Mouse (Mus musculus) lung, postnatal 0 days (tissue): ENCODE results near the gene Filip1l. TPM values are rescaled to one million over a fixed set of nuclear protein-coding genes. Genes with fewer than 3 reads are reported as not detected.

Experiments used
- ATAC-seq: fragments of 200-750 bp; cut with Nextera tagmentation; 2 replicates; pipeline ENCODE4 v1.8.0; 2017; ENCODE audit warnings: moderate library complexity
- DNase-seq: peaks from one replicate; pipeline ENCODE4 v3.0.0-alpha.2; 2016; ENCODE audit warnings: low spot score
- H3K27ac ChIP-seq: fragments of 300-500 bp; sonication (generic); 2 replicates; pipeline ENCODE4 v1.5.1; 2014; ENCODE audit warnings: antibody characterized with exemption, mild to moderate bottlenecking, low read length, mixed read lengths
- H3K27me3 ChIP-seq: fragments of 300-500 bp; sonication (generic); replicated peaks from 2 replicates; pipeline ENCODE4 v1.6.1; 2014; ENCODE audit warnings: low read length, mixed read lengths; ENCODE audit not compliant: insufficient read depth
- H3K36me3 ChIP-seq: fragments of 300-500 bp; sonication (generic); 2 replicates; pipeline ENCODE4 v1.6.1; 2014; ENCODE audit warnings: low read length, mixed read lengths; ENCODE audit not compliant: insufficient read depth
- H3K4me1 ChIP-seq: fragments of 300-500 bp; sonication (generic); 2 replicates; pipeline ENCODE4 v1.6.1; 2014; ENCODE audit warnings: antibody characterized with exemption, low read depth, low read length, mixed read lengths; ENCODE audit not compliant: insufficient read depth
- H3K4me2 ChIP-seq: fragments of 300-500 bp; sonication (generic); replicated peaks from 2 replicates; pipeline ENCODE4 v1.6.1; 2014; ENCODE audit warnings: low read depth, mild to moderate bottlenecking, low read length, moderate library complexity, mixed read lengths
- H3K4me3 ChIP-seq: fragments of 300-500 bp; sonication (generic); 2 replicates; pipeline ENCODE4 v1.5.1; 2014; ENCODE audit warnings: low read depth, low read length
- H3K9ac ChIP-seq: fragments of 300-500 bp; sonication (generic); replicated peaks from 2 replicates; pipeline ENCODE4 v1.6.1; 2014; ENCODE audit warnings: low read depth, mild to moderate bottlenecking
- H3K9me3 ChIP-seq: fragments of 300-500 bp; sonication (generic); 2 replicates; pipeline ENCODE4 v1.6.1; 2016; ENCODE audit warnings: low read length, mixed read lengths
- CTCF ChIP-seq: IDR thresholded peaks from 2 replicates; pipeline ENCODE4 v1.5.1; 2016; ENCODE audit warnings: antibody characterized with exemption, mild to moderate bottlenecking
- EP300 ChIP-seq: IDR thresholded peaks from 2 replicates; pipeline ENCODE4 v1.6.1; 2016; ENCODE audit warnings: antibody characterized with exemption, mild to moderate bottlenecking, control low read depth
- WGBS: fragments of 180-500 bp; shearing (Covaris S2); extraction: QIAGEN DNeasy Blood & Tissue Kit; methylation state at CpG from one replicate; pipeline ENCODE4 v1.1.7; 2014; 5-methylcytosine and 5-hydroxymethylcytosine counted together
- polyA plus RNA-seq: library from polyadenylated mRNA; unstranded; fragments of >200 nt; fragmentation: Nextera tagmentation; extraction: Ambion mirVana; gene quantifications from 2 replicates; pipeline ENCODE4 v1.2.1, GENCODE M21; 2015

Filip1l gene
- polyA plus RNA-seq, 1 experiment from 2014 or later = 41.6 TPM

- 63% methylated on average over 5 of the region's 5 CpGs for WGBS
- no peak overlapping the region for H3K4me2 ChIP-seq
- H3K36me3 ChIP-seq = no peaks in the 10 kb centered on the region
- H3K9me3 ChIP-seq = no peaks in the 10 kb centered on the region
- H3K4me3 ChIP-seq = no peak overlapping the region
- H3K27ac ChIP-seq = no peak overlapping the region
- no peaks in the 10 kb centered on the region for H3K4me1 ChIP-seq
- DNase-seq = no peak
- no peak overlapping the region for H3K9ac ChIP-seq
- no peaks in the 10 kb centered on the region for H3K27me3 ChIP-seq
- TF ChIP-seq CTCF (no peak), EP300 (no peak)
- ATAC-seq = no peak
Observed at GRCm38 (mm10) chr16:57502761-57503160, 149.9 kb downstream of the Filip1l start.

- no peak for ATAC-seq
- H3K4me2 ChIP-seq = no peak overlapping the region
- TF ChIP-seq CTCF (no peak), EP300 (no peak)
- H3K4me1 ChIP-seq = no peaks in the 10 kb centered on the region
- H3K9ac ChIP-seq = no peak overlapping the region
- no peaks in the 10 kb centered on the region for H3K9me3 ChIP-seq
- H3K27ac ChIP-seq = no peak overlapping the region
- H3K36me3 ChIP-seq = no peaks in the 10 kb centered on the region
- no peak overlapping the region for H3K4me3 ChIP-seq
- no peaks in the 10 kb centered on the region for H3K27me3 ChIP-seq
- no peak for DNase-seq
- 59% methylated on average over 4 of the region's 4 CpGs for WGBS
Observed at GRCm38 (mm10) chr16:57504728-57505127, 151.8 kb downstream of the Filip1l start.

- Histone ChIP-seq H3K9me3 (no peaks in the 10 kb centered on the region), H3K4me3 (no peak overlapping the region), H3K27me3 (no peaks in the 10 kb centered on the region), H3K36me3 (no peaks in the 10 kb centered on the region), H3K4me2 (no peak overlapping the region), H3K9ac (no peak overlapping the region), H3K27ac (no peak overlapping the region), H3K4me1 (no peaks in the 10 kb centered on the region)
- 39% methylated on average over 6 of the region's 6 CpGs for WGBS
- ATAC-seq (peak; percentile 94), DNase-seq (peak; percentile 82)
- TF ChIP-seq CTCF = no peak
- TF ChIP-seq EP300 = peak; percentile 89
Observed at GRCm38 (mm10) chr16:57506133-57506532, 153.2 kb downstream of the Filip1l start.

GRCm38 (mm10) chr16:57508351-57508750 is 155.5 kb downstream of the Filip1l start:
- 75% methylated on average over 1 of the region's 1 CpGs for WGBS
- H3K4me3 ChIP-seq = no peak overlapping the region
- TF ChIP-seq CTCF = no peak
- TF ChIP-seq EP300 = no peak

GRCm38 (mm10) chr16:57509099-57509498 is 156.2 kb downstream of the Filip1l start:
- no peak for DNase-seq
- 74% methylated on average over 3 of the region's 3 CpGs for WGBS
- H3K4me2 ChIP-seq = no peak overlapping the region
- no peak for ATAC-seq
- H3K27me3 ChIP-seq = no peaks in the 10 kb centered on the region
- no peak overlapping the region for H3K27ac ChIP-seq
- H3K4me1 ChIP-seq = no peaks in the 10 kb centered on the region
- H3K4me3 ChIP-seq = no peak overlapping the region
- H3K9me3 ChIP-seq = no peaks in the 10 kb centered on the region
- TF ChIP-seq EP300 (no peak), CTCF (no peak)
- no peak overlapping the region for H3K9ac ChIP-seq
- H3K36me3 ChIP-seq = no peaks in the 10 kb centered on the region

More at GRCm38 (mm10) chr16:57508351-57508750, 155.5 kb downstream of the Filip1l start:
- H3K4me1 ChIP-seq = no peaks in the 10 kb centered on the region
- H3K4me2 ChIP-seq = no peak overlapping the region
- no peak overlapping the region for H3K9ac ChIP-seq
- no peak for DNase-seq
- no peaks in the 10 kb centered on the region for H3K36me3 ChIP-seq
- H3K27me3 ChIP-seq = no peaks in the 10 kb centered on the region
- no peaks in the 10 kb centered on the region for H3K9me3 ChIP-seq
- no peak for ATAC-seq
- H3K27ac ChIP-seq = no peak overlapping the region

- WGBS = 76% methylated on average over 7 of the region's 7 CpGs
- no peak for DNase-seq
- H3K27ac ChIP-seq = no peak overlapping the region
Observed at GRCm38 (mm10) chr16:57513562-57513961, 160.7 kb downstream of the Filip1l start.

GRCm38 (mm10) chr16:57514371-57514770 is 161.5 kb downstream of the Filip1l start:
- ATAC-seq = peak; percentile 25; the same call in 1 of the 2 replicates
- WGBS = 78% methylated on average over 4 of the region's 4 CpGs
- no peak overlapping the region for H3K27ac ChIP-seq
- no peak overlapping the region for H3K4me2 ChIP-seq
- H3K27me3 ChIP-seq = no peaks in the 10 kb centered on the region
- H3K9me3 ChIP-seq = no peaks in the 10 kb centered on the region
- no peak for DNase-seq
- no peak overlapping the region for H3K4me3 ChIP-seq
- H3K36me3 ChIP-seq = no peaks in the 10 kb centered on the region
- no peak for TF ChIP-seq CTCF
- no peak for TF ChIP-seq EP300
- no peaks in the 10 kb centered on the region for H3K4me1 ChIP-seq
- H3K9ac ChIP-seq = no peak overlapping the region

More at GRCm38 (mm10) chr16:57513562-57513961, 160.7 kb downstream of the Filip1l start:
- no peak for ATAC-seq
- H3K9ac ChIP-seq = no peak overlapping the region
- H3K27me3 ChIP-seq = no peaks in the 10 kb centered on the region
- H3K9me3 ChIP-seq = no peaks in the 10 kb centered on the region
- H3K4me2 ChIP-seq = no peak overlapping the region
- H3K36me3 ChIP-seq = no peaks in the 10 kb centered on the region
- no peaks in the 10 kb centered on the region for H3K4me1 ChIP-seq
- H3K4me3 ChIP-seq = no peak overlapping the region
- TF ChIP-seq CTCF = no peak
- TF ChIP-seq EP300 = no peak
